Mouse (Mus musculus): ENCODE results near the gene Wfdc6b.

DNA sequence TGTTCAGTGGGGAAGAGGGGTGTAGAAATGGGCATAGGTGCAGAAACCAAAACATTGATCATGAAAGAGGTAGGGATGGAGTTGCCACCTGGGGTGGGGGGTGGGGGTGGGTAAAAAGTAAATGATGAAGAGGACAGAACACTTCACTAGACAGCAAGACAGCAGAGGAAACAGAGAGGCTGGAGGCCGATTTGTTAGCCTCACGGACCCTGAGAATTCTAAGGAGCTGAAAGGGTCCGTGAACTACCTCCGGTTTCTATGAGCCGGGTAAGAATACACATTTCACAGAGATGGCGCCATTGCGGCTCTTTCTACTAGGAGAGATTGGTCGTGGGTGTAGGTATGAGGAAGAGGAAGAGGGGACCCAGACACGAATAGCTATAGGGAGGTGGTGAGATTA lies 43.2 kb downstream of the Wfdc6b start, which contains the start of gene Wfdc9:
- TF ChIP-seq CTCF (IDR thresholded peaks at IDR 0.05; ENCODE audit: low read depth): no peak
- no peak for TF ChIP-seq EP300 (IDR thresholded peaks at IDR 0.05; ENCODE audit: low read depth)

All from liver, embryonic 14.5 days (tissue).